Mouse (Mus musculus): Measurements from ENCODE around the gene Pum1.

Pum1 gene

DNA sequence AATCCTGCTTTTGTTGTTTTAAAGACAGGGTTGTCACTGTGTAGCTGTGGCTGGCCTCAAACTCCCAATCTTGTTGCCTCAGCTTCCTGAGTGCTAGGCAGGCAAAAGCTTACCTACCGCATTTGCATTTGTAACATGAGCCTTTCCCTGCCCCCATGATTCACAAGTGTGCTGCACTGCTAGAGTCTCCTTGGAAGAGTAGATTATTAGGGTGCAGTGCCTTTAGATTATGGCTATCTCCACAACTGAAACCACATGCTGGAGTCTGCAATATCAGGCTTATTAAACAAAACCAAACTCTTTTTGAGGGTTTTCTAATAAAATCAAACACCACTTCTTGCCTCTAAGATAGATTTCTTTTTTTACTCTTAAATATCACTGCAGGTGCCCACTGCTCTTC, 59.5 kb downstream of the Pum1 start:
- DNase-seq (ENCODE audit: low read depth, low spot score) = no peak

DNA sequence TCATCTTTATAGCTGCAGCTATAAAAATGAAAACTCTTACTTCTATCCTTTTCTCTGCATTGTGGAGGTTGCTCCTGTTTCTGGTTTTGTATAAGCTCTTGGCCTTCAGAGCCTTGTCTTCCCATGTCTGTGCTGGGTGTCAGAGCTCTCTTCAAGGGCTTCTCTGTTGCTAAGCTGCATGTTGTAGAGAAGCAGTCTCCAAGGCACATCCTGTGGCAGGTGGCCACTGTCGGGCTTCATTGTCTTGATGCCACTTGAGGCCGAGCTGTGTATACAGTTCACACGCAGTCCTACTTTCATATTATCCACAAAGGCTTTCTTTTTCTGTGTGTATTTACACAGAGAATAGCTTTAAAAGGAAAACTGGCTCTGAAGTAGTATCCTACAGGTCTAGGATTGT, 63.0 kb downstream of the Pum1 start:
- no peak for DNase-seq (ENCODE audit: low read depth, low spot score)

DNA sequence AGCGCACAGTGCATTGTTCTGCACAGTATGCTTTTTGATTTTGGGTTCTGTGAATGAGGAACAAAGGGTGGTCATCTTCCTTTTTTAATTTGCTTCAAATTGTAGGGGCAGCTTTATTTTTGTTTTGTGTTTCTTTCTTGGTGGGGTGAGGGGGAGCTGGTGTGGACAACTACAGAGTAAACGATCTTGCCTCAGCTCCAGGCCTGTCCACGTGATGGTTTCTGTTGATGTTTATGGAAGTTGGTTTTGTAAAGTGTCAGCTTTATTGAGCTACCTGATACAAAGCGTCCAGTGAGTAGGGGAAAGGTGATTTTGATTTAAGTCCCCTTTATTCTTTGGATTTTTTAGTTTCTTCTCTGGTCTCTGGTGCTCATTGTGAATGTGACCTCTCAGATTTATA, 72.8 kb downstream of the Pum1 start:
- no peak for DNase-seq (ENCODE audit: low read depth, low spot score)

DNA sequence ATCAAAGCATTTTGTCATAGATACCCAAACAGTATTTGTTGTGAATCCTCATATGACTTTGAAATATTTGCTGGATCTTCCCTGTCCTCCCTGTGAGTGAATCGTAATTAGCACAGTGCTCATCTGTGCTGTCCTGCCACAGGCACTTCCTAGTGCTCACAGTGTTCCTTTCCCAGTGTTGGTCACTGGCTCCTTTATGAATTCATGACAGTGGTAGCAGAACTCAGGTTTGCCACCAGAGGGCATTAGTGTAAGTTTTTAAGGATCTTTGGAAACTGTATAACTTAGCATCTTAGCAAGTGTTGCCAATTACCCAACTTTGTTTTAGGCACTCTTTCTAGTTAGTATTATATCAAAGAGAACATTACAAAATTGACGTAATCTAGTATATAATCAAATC, 75.4 kb downstream of the Pum1 start:
- DNase-seq (ENCODE audit: low read depth, low spot score) = peak; percentile 50

GRCm38 (mm10) chr4:130744058-130744457, 80.9 kb downstream of the Pum1 start:
- no peak for DNase-seq (ENCODE audit: low read depth, low spot score)

DNA sequence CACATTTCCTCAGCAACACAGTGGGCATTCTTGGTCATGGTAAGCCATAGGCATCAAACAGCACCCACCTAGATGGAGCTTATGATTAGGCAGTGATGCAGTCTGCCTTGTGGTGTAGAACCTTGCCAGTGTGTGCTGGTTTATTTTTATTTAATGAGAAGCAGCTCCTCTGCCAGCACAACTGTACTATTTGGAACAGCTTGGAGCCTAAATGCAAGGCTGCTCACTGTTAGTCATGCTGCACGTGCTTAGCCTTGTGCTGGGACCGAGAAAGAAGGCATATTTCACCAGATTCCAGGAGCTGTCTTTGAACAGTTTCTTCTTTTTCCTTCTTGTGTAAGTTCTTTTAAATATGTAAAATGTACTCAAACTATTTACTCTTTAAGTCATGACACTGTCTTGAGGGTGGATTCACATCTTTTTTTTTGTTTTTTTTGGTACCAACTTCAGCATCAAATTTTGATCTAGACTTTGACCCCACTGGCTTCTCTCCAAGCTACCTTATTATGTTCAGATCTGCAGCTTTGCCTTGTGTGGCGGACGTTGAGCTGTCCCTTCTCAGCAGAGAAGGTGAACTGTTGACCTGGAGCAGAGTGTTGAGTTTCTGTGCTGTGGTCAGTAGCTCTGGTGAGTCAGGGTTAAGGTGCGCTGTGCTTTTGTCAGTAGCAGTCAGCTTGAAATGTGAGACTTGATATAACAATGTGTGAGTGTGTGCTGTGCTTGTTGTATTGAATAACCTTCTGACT, 82.6 kb downstream of the Pum1 start:
- DNase-seq (ENCODE audit: low read depth, low spot score) = no peak

- no peak for DNase-seq (ENCODE audit: low read depth, low spot score)
Observed at GRCm38 (mm10) chr4:130749566-130749965, 86.4 kb downstream of the Pum1 start.

DNA sequence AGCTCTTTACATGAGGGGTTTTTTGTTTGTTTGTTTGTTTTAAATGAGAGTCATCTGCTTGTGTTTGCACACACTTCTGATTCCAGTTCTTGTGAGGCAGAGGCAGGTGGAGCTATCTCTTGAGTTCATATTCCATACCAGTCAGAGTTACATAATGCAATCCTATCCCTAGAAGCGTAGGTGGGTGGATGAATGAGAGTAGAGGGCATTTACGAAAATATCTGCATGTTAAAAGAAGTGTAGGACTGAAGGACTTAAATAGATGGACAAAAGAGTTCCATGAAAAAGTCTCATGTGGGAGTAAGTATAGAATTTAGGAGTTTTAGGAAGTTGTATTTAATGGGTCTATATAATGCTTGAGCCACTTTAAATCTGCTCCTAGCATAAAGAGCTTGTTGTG, 88.8 kb downstream of the Pum1 start:
- DNase-seq (ENCODE audit: low read depth, low spot score) = no peak

GRCm38 (mm10) chr4:130752591-130752990, 89.5 kb downstream of the Pum1 start:
- no peak for DNase-seq (ENCODE audit: low read depth, low spot score)

GRCm38 (mm10) chr4:130753755-130754154, 90.6 kb downstream of the Pum1 start:
- DNase-seq (ENCODE audit: low read depth, low spot score) = no peak

- DNase-seq (ENCODE audit: low read depth, low spot score) = no peak
Observed at GRCm38 (mm10) chr4:130754776-130755175, 91.7 kb downstream of the Pum1 start.

DNA sequence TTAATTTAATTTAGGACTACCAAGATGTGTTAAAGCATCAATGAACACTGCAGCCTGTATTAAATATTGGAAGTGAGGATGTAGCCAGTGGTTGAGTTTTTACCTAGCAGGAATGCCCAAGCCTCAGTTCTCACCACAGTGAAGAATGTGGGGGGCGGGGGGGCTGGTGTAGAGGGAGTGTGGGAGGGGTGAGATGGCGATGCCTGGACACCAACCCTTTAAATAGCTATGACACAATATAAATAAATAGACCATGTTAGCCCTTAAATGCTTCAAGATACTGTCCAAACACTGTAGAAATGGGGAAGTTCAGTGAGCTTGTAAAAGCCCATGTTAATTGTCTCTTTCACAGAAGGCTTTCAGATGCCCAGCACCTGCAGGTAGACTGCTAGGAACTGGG, 96.8 kb downstream of the Pum1 start:
- no peak for DNase-seq (ENCODE audit: low read depth, low spot score)

GRCm38 (mm10) chr4:130761809-130762208, 98.7 kb downstream of the Pum1 start:
- no peak for DNase-seq (ENCODE audit: low read depth, low spot score)

DNA sequence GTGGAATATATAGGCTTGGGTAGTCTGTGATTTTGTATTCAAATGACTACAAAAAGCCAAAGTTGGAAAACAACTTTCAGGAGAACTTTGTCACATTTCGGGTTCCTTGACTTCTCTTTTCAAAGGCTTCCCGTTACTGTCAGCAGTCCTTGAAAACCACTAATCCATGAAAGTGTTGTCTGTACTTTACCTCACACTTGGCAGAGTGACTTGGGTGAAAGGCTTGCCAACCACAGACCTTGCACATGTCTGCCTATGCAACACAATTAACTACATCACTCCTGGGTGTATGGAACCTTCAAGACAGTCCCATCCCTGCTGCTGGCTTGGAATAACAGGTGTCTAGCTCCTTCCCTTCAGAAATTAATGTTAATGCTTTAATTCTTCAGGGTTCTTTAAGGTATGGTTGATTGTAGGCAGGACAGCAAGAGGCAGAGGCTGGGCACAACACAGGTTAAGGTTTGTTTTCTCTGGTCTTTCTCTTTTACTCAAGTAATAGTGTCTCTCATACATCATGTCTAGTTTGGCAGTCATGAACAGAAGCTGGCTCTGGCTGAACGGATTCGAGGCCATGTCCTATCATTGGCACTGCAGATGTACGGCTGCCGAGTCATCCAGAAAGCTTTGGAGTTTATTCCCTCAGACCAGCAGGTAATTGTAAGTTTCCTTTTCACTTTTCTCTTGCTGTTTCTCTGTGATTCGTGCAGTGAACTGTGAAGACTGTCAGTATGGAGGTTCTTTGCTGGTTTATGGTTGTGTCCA, 102.5 kb downstream of the Pum1 start:
- DNase-seq (ENCODE audit: low read depth, low spot score) = no peak

DNA sequence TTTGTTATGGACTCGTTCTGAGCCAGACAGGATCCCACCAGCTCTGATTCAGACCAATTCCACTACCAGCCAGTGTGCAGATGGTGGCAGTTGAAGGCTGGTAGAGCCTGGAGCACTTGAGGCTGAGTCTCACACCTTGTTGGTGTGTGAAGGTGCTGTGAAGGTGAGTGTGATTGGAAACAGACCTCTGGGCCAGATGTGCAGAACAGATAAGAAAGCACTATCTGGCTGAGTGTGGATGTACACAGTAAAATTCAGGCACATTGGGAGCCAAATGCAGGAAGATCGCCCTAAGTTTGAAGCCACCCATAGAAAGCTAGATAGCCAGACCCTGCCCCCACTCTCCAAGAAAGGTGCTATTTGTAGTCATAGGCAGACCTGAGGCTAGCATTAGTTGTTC, 103.3 kb downstream of the Pum1 start:
- DNase-seq (ENCODE audit: low read depth, low spot score) = no peak

DNA sequence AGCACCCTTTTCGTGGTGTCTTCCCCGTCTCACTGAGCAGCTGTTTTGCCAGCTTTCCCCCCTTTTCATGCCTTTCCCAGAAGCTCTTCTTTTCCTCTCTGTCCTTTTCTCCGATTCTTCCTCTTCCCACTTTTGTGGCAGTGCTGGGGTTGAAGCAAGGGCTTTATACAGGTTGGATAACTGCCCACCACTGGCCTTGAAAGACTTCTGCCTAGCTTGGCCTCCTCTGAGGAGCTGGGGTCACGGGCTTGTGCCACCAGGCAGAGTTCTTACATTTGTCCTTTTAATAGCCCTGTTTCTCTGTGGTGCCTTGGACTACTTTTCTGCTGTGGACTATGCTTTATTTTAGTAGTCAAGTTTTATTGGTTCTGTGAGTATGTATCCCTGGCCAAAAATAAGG, 103.8 kb downstream of the Pum1 start:
- DNase-seq (ENCODE audit: low read depth, low spot score) = no peak

GRCm38 (mm10) chr4:130773899-130774298, 110.8 kb downstream of the Pum1 start:
- no peak for DNase-seq (ENCODE audit: low read depth, low spot score)

GRCm38 (mm10) chr4:130774822-130775221, 111.7 kb downstream of the Pum1 start:
- no peak for DNase-seq (ENCODE audit: low read depth, low spot score)

- DNase-seq (ENCODE audit: low read depth, low spot score) = no peak
Observed at GRCm38 (mm10) chr4:130777647-130778046, 114.5 kb downstream of the Pum1 start.

DNA sequence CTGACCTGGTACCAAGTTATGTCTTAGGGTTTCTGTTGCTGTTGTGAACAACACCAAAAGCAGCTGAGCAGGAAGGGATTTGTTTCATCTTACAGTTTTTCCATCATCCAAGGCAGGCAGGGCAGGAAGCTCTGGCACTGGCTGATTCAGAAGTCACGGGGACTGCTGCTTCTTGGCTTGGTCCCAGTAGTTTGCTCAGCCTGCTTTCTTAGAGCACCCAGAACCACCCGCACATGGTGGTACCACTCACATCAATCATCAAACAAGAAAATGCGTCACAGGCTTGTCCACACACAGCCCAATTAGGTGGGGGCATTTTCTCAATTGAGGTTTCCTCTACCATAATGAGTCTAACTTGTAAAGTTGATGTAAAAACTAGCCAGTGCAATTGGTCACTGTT, 115.9 kb downstream of the Pum1 start:
- DNase-seq (ENCODE audit: low read depth, low spot score) = no peak

- no peak for DNase-seq (ENCODE audit: low read depth, low spot score)
Observed at GRCm38 (mm10) chr4:130782492-130782891, 119.4 kb downstream of the Pum1 start.

GRCm38 (mm10) chr4:130784755-130785154, 121.6 kb downstream of the Pum1 start:
- peak; percentile 68 for DNase-seq (ENCODE audit: low read depth, low spot score)

GRCm38 (mm10) chr4:130787530-130787929, 124.4 kb downstream of the Pum1 start:
- DNase-seq (ENCODE audit: low read depth, low spot score) = no peak

Data from mesoderm, embryonic 11.5 days (tissue).